Mouse (Mus musculus) adrenal gland, postnatal 14 days (tissue): ENCODE measurements around the gene Unc93b1. TPM values are rescaled to one million over a fixed set of nuclear protein-coding genes. Genes with fewer than 3 reads are reported as not detected.

ENCODE experiments used
- DNase-seq: peaks from one replicate; pipeline ENCODE4 v3.0.0; 2021; ENCODE audit warnings: mixed read lengths
- total RNA-seq: library from RNA; stranded (reverse); gene quantifications from 2 replicates; pipeline ENCODE4 v1.2.3, GENCODE M21; 2021

Unc93b1 gene
- total RNA-seq, 1 experiment from 2014 or later: 35.4 TPM

DNA sequence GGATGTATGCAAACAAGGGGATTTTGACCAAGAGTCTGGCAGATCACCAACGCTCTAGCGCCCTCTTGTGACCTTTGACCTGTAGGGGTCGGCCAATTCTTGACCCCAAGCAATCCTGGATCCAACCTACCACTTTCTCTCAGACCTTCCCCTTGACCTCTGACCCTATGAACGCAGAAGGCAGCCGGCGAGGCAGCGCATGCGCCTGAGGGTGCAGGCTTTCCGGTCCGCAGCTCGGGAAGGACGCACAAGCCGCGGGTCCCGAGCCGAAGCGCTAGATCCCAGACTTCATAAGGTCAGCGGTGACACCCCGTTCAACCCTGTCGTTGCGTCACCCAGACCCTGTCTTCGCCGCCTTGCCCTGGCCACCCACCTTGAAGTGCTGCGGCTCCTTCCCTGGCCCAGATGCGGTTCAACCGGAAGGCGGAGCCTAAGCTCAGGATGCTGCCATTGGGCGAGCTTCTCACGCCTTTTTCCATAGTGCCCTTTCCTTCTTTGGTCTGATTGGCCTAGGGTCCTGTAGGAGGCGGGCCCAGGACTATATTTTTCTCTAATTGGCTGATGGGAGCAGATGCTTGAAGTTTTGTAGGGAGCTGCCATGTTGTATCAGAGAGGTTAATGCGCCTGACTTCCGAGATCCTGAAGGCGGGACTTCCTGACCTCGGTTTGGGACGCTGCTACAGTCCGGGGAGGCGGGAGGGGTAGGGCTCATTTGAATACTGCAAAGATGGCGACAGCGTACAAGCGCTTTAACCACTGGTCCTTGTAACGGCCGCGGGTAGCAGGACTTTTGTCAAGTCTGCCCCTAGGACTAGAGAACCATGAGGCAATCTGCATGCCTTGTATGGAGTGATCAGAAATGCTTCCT is 22.4 kb upstream of the Unc93b1 start, which contains the start of gene Ndufs8:
Gene Ndufs8 (minus strand): TSS at position 438 of the 868 bp plus-strand sequence.
- peak; percentile 93 for DNase-seq

DNA sequence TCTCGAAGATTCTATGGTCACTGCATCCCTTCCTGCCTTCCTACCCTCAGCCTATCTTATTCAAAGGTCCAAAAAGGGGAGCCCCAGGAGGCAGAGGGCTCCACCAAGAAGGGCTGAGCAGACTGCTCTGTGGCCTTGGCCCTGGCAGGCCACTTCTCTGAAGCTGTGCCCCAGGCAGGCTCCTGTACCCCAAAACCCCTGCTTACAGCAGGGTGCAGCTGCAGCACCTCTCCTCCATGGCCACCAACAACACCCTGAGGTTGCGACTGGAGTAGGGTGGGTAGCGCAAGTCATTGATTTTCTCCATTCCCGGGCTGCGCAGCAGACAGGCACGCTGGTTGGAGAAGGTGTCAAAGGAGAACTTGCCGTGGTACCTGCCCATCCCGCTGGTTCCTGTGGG is 21.3 kb upstream of the Unc93b1 start:
- DNase-seq: no peak

DNA sequence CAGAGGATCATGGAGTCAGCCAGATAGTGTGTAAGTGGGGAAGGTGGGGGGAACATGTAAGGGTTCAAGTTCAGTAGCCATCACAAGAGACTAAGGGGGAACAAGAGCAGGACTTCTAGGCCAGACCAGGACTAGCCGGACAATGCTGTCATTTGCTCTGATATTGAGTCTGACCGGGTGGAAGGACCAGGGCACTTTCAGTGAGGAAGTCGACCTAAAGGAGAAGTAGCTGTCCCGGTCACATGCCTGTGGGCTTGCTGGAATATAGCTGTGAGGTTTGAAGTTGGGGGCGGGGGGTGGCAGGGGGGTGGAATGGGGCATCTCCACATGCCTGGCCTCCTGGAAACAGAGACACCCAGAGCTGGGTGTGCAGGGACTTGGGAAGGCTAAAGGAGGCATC is 20.5 kb upstream of the Unc93b1 start:
- no peak for DNase-seq

DNA sequence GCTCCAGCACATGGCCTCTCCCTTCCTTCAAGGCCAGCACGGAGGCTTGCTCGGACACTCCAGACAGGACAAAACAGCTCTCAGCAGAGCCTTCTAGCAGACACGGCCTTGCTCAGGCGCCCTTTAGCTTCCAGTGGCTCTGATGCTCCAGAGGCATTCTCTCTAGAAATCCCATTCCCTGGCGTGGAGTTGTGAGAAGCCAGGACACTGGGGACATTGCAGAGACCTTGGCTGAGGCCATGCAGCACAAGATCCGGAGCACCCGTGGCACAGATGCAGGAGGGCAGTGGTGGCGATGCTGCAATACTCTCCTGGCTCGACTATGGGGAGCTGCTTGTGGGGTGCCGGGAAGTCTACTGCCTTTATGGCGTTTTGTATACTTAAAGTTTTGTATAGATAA is 18.3 kb upstream of the Unc93b1 start:
- peak; percentile 74 for DNase-seq

DNA sequence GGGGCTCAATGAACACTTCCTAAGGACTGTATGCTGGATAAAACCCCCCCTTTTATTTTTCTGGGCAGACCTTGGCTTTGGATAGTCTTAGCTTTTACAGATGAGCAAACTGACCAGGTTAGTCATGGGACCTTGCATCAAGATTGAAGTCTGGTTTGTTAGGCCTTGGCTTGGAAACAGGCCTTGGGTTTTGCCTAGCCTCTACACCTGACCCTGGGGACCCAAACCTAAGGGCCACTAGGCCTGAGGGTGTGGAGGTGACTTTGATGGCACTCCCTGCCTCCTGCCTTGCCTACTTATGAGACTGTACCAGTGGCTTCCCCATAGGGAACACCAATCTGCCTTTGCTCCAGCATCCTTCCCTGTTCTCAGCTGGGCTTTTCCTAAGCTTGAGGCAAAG is 15.1 kb upstream of the Unc93b1 start:
- no peak for DNase-seq

- DNase-seq: no peak
Observed at GRCm38 (mm10) chr19:3922661-3923371, 12.2 kb upstream of the Unc93b1 start.

- peak; percentile 64 for DNase-seq
Observed at GRCm38 (mm10) chr19:3923586-3923985, 11.4 kb upstream of the Unc93b1 start.

- peak; percentile 74 for DNase-seq
Observed at GRCm38 (mm10) chr19:3924190-3924589, 10.8 kb upstream of the Unc93b1 start.

GRCm38 (mm10) chr19:3924868-3925267 is 10.1 kb upstream of the Unc93b1 start:
- DNase-seq: no peak

- DNase-seq: no peak
Observed at GRCm38 (mm10) chr19:3925859-3926258, 9.1 kb upstream of the Unc93b1 start.

DNA sequence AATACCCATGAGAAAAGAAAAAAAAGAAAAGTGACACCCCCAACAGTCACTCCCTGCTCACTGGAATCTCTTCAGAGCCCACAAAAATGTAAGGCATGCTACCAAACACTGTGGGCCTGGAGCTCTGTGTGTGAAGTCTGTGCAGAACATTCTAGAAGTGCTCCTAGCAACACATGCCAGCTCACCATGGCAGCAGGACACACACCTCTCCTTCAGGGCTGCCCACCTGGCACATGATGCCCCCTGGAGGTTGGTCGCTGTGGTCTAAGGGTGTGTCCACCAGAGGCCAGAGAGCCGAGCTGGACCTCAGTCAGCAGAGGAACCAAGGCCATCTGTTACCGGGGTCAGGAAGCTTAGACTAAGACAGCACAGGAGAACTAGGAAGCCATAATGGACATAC is 8.7 kb upstream of the Unc93b1 start:
- DNase-seq: no peak

GRCm38 (mm10) chr19:3926685-3927084 is 8.3 kb upstream of the Unc93b1 start:
- no peak for DNase-seq

DNA sequence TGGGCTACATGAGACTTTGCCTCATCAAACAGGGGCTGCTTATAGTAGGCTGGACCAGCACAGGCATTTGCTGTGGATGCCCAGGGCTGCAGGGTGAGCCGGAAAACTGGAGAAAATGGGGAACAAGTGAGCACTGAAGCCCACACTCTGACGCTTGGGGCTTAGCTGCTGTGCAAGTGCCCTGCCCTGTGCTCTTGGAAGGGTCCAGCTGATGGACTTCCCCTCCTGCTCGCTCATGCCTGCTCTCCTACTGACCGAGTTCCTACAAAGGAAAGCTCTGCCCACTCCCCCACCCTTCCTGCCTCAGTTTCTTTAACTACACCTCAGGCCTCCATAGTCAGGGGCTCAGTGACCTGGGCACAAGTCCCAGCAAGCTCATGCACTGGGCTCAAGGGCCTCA is 7.0 kb upstream of the Unc93b1 start:
- DNase-seq: no peak

- no peak for DNase-seq
Observed at GRCm38 (mm10) chr19:3928779-3929178, 6.2 kb upstream of the Unc93b1 start.

DNA sequence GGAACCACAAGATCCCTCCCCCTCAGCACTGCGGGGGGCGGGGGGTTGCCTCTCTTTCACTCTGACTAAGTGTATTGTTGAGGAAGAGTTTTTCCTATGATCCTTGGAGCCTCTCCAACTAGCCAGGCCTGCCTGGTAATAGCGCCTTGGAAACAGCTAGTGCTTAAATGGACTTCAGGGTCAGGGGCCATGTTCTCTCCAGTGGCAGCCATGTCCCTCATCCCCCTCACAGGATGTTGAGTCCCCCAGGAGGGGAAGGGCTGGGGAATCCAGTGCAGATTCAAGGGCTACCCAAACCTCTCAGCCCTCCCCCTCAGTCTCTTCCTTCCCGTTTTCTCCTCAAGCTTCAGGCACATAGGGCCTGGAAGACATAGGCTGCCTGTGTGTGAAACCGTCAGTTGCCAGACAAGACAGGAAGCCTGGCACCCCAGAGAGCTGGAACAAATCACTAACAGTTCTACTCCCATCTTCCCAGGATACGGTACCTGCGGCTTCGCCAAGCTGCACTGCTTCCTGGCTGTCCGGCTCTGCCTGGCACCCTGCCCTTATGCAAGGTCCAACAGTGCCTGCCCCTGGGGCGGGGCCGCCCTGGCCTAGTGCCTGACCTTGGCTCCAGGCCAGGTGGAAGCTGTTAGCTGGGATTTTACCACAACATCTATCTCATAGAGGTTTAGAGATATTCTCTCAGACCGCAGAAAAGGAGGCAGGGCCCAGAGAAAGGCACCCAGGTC is 5.6 kb upstream of the Unc93b1 start, which contains the start of gene Aldh3b1:
Gene Aldh3b1 (minus strand): TSS at position 598 of the 731 bp plus-strand sequence.
- DNase-seq: peak; percentile 98

- DNase-seq: no peak
Observed at GRCm38 (mm10) chr19:3930262-3931057, 4.5 kb upstream of the Unc93b1 start.

- DNase-seq: no peak
Observed at GRCm38 (mm10) chr19:3931716-3932115, 3.3 kb upstream of the Unc93b1 start.

DNA sequence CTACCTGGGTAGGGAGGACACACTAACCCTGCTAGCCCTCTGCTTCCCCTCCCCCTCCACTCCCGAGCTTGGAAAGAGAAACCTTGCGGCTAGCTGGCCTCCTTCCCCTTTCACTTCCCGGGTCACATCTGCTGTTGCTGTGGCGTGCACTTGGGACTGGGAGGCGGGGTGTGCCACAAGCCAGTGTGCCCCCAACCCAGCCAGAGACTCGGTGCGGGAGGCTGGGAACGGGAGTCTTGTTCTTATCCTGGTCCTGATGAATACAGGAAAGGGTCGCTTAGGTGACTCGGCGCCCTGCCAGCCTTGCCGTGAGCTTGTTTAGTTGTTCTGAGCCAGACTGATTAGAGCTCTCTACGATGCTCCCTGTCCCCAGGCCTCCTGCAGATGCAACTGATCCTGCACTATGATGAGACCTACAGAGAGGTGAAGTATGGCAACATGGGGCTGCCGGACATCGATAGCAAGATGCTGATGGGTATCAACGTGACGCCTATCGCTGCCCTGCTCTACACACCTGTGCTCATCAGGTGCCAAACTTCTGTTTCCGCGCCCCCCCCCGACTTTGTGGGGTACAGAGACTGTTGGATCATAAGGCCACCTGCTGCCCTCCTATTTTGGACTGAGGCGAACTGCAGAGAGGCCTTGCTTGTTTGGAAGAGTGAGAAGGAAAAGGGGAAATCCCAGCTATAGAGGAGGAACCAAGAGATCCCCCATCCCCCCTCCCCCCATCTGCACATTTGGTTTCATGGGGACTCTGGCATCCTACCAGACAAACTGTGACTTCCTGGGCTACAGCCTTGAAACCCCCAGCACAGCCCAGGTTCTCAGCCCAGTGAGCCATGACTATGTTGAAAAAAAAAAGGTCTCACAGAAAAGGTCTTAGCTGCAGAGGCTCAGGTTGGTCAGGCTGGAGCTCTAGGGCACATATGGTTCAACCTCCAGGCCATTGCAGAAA is 1.2 kb downstream of the Unc93b1 start:
- peak; percentile 85 for DNase-seq

GRCm38 (mm10) chr19:3942315-3942714 is 7.3 kb downstream of the Unc93b1 start:
- no peak for DNase-seq

- no peak for DNase-seq
Observed at GRCm38 (mm10) chr19:3942986-3943735, 8.2 kb downstream of the Unc93b1 start.
